Mouse (Mus musculus) forebrain, embryonic 16.5 days (tissue): ENCODE results near the gene Usp2. TPM values are rescaled to one million over a fixed set of nuclear protein-coding genes. Genes with fewer than 3 reads are reported as not detected.

Source experiments
- ATAC-seq: fragments of 200-750 bp; cut with Nextera tagmentation; 2 replicates; pipeline ENCODE4 v1.8.0; 2017; ENCODE audit warnings: mild to moderate bottlenecking, moderate library complexity
- H3K27ac ChIP-seq: fragments of 300-500 bp; sonication (generic); 2 replicates; pipeline ENCODE4 v1.5.1; 2014; ENCODE audit warnings: low read length, control low read depth
- H3K27me3 ChIP-seq: fragments of 300-500 bp; sonication (generic); replicated peaks from 2 replicates; pipeline ENCODE4 v1.6.1; 2014; ENCODE audit warnings: low read length; ENCODE audit not compliant: control insufficient read depth, insufficient read depth
- H3K36me3 ChIP-seq: fragments of 300-500 bp; sonication (generic); 2 replicates; pipeline ENCODE4 v1.6.1; 2014; ENCODE audit not compliant: control insufficient read depth, insufficient read depth
- H3K4me1 ChIP-seq: fragments of 300-500 bp; sonication (generic); replicated peaks from 2 replicates; pipeline ENCODE4 v1.6.1; 2014; ENCODE audit warnings: low read length; ENCODE audit not compliant: control insufficient read depth, insufficient read depth
- H3K4me2 ChIP-seq: fragments of 300-500 bp; sonication (generic); 2 replicates; pipeline ENCODE4 v1.6.1; 2014; ENCODE audit warnings: mild to moderate bottlenecking, low read length, control low read depth
- H3K4me3 ChIP-seq: fragments of 300-500 bp; sonication (generic); replicated peaks from 2 replicates; pipeline ENCODE4 v1.5.1; 2014; ENCODE audit warnings: mild to moderate bottlenecking, low read length, control low read depth
- H3K9ac ChIP-seq: fragments of 300-500 bp; sonication (generic); replicated peaks from 2 replicates; pipeline ENCODE4 v1.6.1; 2014; ENCODE audit warnings: low read depth, low read length, control low read depth
- H3K9me3 ChIP-seq: fragments of 300-500 bp; sonication (generic); 2 replicates; pipeline ENCODE4 v1.6.1; 2016; ENCODE audit warnings: low read length; ENCODE audit not compliant: control insufficient read depth
- WGBS: fragments of 180-500 bp; shearing (Covaris S2); extraction: QIAGEN DNeasy Blood & Tissue Kit; methylation state at CpG from one replicate; pipeline ENCODE4 v1.1.7; 2014; 5-methylcytosine and 5-hydroxymethylcytosine counted together
- polyA plus RNA-seq: library from polyadenylated mRNA; unstranded; fragments of >200 nt; fragmentation: Nextera tagmentation; extraction: Ambion mirVana; gene quantifications from 2 replicates; pipeline ENCODE4 v1.2.1, GENCODE M21; 2015

The Usp2 gene
- polyA plus RNA-seq, 1 experiment from 2014 or later: 13.7 TPM

GRCm38 (mm10) chr9:44033317-44033716 is 33.5 kb upstream of the Usp2 start:
- Histone ChIP-seq H3K4me3 (no peak overlapping the region), H3K4me2 (no peak overlapping the region), H3K9me3 (no peaks in the 10 kb centered on the region), H3K27me3 (no peaks in the 10 kb centered on the region), H3K27ac (no peak overlapping the region), H3K36me3 (no peaks in the 10 kb centered on the region), H3K9ac (no peak overlapping the region), H3K4me1 (no peaks in the 10 kb centered on the region)
- WGBS: 89% methylated on average over 5 of the region's 5 CpGs
- ATAC-seq: no peak

GRCm38 (mm10) chr9:44033957-44034727 is 32.7 kb upstream of the Usp2 start:
- Histone ChIP-seq H3K36me3 (no peaks in the 10 kb centered on the region), H3K9me3 (no peaks in the 10 kb centered on the region), H3K9ac (no peak overlapping the region), H3K4me3 (no peak overlapping the region), H3K4me1 (no peaks in the 10 kb centered on the region), H3K27ac (no peak overlapping the region), H3K27me3 (no peaks in the 10 kb centered on the region), H3K4me2 (no peak overlapping the region)
- ATAC-seq: no peak
- WGBS: 74% methylated on average over 13 of the region's 13 CpGs

- H3K9me3 ChIP-seq: no peaks in the 10 kb centered on the region
- no peaks in the 10 kb centered on the region for H3K36me3 ChIP-seq
- no peak overlapping the region for H3K4me3 ChIP-seq
- 95% methylated on average over 5 of the region's 5 CpGs for WGBS
- peaks cover 1% of the 10 kb centered on the region; the same call in 1 of the 2 replicates for H3K4me1 ChIP-seq
- H3K27me3 ChIP-seq: peaks cover under 1% of the 10 kb centered on the region; the same call in 1 of the 2 replicates
- no peak for ATAC-seq
- H3K4me2 ChIP-seq: no peak overlapping the region
- H3K27ac ChIP-seq: no peak overlapping the region
- H3K9ac ChIP-seq: no peak overlapping the region
Observed at GRCm38 (mm10) chr9:44037106-44037505, 29.7 kb upstream of the Usp2 start.

- Histone ChIP-seq H3K27me3 (peaks cover 19% of the 10 kb centered on the region), H3K27ac (no peak overlapping the region)
Observed at GRCm38 (mm10) chr9:44041511-44042395, 25.1 kb upstream of the Usp2 start.

DNA sequence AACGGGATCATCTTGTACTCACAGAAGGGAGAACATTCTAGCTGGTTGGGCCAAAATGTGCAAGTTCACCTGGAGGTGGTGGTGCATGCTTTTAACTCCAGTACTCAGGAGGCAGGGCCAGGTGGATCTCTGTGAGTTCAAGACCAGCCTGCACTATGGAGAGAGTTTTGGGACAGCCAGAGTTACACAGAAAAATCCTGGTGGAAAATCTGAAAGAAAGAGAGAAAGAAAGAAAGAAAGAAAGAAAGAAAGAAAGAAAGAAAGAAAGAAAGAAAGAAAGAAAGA is 24.5 kb upstream of the Usp2 start:
- no peak overlapping the region for H3K27ac ChIP-seq
- H3K9ac ChIP-seq: no peak overlapping the region
- H3K4me3 ChIP-seq: no peak overlapping the region
- H3K9me3 ChIP-seq: no peaks in the 10 kb centered on the region
- no peak overlapping the region for H3K4me2 ChIP-seq
- H3K4me1 ChIP-seq: peaks cover 18% of the 10 kb centered on the region
- H3K36me3 ChIP-seq: no peaks in the 10 kb centered on the region
- H3K27me3 ChIP-seq: peaks cover 19% of the 10 kb centered on the region
- no peak for ATAC-seq
- WGBS: 88% methylated on average over 1 of the region's 1 CpGs

More at GRCm38 (mm10) chr9:44041511-44042395, 25.1 kb upstream of the Usp2 start:
- Histone ChIP-seq H3K9me3 (no peaks in the 10 kb centered on the region), H3K4me2 (no peak overlapping the region), H3K9ac (no peak overlapping the region), H3K4me3 (no peak overlapping the region), H3K36me3 (no peaks in the 10 kb centered on the region), H3K4me1 (peaks cover 18% of the 10 kb centered on the region)
- no peak for ATAC-seq
- 62% methylated on average over 7 of the region's 7 CpGs for WGBS

DNA sequence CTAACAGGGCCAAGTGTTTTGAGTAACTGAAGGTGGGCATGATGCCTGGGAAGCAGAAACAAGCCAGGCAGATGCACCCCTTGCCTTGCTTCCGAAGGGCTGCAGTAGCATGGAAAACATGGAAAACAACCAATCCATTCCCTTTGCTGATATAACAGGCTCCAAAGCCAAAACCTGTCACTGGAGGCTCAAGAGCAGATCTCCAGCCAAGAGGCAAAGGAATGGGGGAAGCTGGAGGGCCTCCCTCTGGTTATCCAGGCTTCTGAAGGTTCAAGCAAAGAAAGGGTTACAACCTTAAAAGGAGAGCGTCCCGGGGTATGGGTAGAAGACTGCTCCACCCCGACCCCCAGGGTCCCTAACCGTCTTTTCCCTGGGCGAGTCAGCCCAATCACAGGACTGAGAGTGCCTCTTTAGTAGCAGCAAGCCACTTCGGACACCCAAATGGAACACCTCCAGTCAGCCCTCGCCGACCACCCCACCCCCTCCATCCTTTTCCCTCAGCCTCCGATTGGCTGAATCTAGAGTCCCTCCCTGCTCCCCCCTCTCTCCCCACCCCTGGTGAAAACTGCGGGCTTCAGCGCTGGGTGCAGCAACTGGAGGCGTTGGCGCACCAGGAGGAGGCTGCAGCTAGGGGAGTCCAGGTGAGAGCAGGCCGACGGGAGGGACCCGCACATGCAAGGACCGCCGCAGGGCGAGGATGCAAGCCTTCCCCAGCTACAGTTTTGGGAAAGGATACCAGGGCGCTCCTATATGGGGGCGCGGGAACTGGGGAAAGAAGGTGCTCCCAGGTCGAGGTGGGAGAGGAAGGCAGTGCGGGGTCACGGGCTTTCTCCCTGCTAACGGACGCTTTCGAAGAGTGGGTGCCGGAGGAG is 23.7 kb upstream of the Usp2 start, which contains the start of gene Thy1:
Gene Thy1 (plus strand): TSS at position 549 of the 872 bp plus-strand sequence.
- Histone ChIP-seq H3K9me3 (no peaks in the 10 kb centered on the region), H3K4me2 (peak within 1 kb of the TSS; percentile 62), H3K36me3 (no peaks in the 10 kb centered on the region), H3K4me3 (peak within 1 kb of the TSS; percentile 49), H3K27ac (no peak within 1 kb of the TSS), H3K9ac (peak within 1 kb of the TSS; percentile 38), H3K4me1 (peaks cover 18% of the 10 kb centered on the region), H3K27me3 (peaks cover 19% of the 10 kb centered on the region)
- ATAC-seq: peak; percentile 85
- under 1% methylated on average over 30 of the region's 30 CpGs for WGBS

DNA sequence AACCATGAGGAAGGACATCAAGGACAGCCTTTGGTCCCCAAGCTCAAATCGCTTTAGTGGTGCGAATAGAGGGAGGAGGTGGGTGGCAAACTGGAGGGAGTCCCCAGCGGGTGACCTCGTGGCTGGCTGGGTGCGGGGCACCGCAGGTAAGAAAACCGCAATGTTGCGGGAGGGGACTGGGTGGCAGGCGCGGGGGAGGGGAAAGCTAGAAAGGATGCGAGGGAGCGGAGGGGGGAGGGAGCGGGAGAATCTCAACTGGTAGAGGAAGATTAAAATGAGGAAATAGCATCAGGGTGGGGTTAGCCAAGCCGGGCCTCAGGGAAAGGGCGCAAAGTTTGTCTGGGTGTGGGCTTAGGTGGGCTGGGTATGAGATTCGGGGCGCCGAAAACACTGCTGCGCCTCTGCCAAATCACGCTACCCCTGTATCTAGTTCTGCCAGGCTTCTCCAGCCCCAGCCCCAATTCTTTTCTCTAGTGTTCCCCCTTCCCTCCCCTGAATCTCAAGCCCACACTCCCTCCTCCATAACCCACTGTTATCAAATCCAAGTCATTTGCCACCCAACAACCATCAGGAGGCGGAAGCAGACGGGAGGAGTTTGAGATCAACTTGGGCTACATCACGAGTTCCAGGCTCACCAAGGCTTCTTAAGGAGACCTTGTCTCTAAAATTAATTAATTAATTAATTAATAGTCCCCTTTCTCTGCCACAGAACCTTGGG is 23.0 kb upstream of the Usp2 start:
- Histone ChIP-seq H3K36me3 (no peaks in the 10 kb centered on the region), H3K27me3 (peaks cover 19% of the 10 kb centered on the region), H3K9ac (peak overlapping the region; percentile 38), H3K27ac (no peak overlapping the region), H3K4me2 (peak overlapping the region; percentile 62), H3K4me3 (peak overlapping the region; percentile 49), H3K4me1 (peaks cover 18% of the 10 kb centered on the region), H3K9me3 (no peaks in the 10 kb centered on the region)
- WGBS: 4% methylated on average over 21 of the region's 23 CpGs
- 0 out of 2 replicates have a peak, but pooled peaks have one; percentile 9 for ATAC-seq

DNA sequence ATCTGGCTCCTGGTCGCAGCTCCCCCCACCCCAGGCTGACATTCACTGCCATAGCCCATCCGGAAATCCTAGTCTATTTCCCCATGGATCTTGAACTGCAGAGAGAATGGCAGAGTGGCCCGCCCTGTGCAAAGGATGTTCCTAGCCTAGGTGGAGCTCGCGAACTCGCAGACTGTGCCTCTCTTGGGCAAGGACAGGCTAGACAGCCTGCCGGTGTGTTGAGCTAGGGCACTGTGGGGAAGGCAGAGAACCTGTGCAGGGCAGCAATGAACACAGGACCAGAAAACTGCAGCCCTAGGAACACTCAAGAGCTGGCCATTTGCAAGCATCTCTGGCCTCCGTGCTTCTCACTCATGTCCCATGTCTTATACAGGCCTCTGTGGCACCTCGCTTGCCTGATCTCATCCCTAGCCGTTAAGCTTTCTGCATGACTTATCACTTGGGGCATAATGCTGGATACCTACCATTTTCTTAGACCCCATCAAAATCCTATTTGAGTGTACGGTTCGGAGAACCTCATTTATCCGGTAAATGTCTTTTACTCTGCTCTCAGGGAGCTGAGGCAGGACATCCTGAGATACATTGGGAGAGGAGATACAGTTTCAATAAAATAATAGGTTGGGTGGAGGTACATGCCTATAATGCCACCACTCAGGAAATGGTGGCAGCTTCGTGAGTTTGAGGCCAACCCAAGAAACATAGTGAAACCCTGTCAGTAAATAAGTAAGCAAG is 22.2 kb upstream of the Usp2 start:
- WGBS: 39% methylated on average over 14 of the region's 14 CpGs
- H3K27me3 ChIP-seq: peaks cover 19% of the 10 kb centered on the region
- no peak overlapping the region for H3K27ac ChIP-seq
- no peak for ATAC-seq
- H3K36me3 ChIP-seq: no peaks in the 10 kb centered on the region
- no peak overlapping the region for H3K9ac ChIP-seq
- peak overlapping the region; percentile 62; the same call in 1 of the 2 replicates for H3K4me2 ChIP-seq
- H3K9me3 ChIP-seq: no peaks in the 10 kb centered on the region
- H3K4me3 ChIP-seq: peak overlapping the region; percentile 49; the same call in 1 of the 2 replicates
- peaks cover 18% of the 10 kb centered on the region for H3K4me1 ChIP-seq
